Mouse (Mus musculus): Measurements from ENCODE around the gene Polh. TPM values are rescaled to one million over a fixed set of nuclear protein-coding genes. Genes with fewer than 3 reads are reported as not detected.

Gene Polh
- total RNA-seq (2017), result 19.1 and 27.4 TPM in 2 replicates

- peak; percentile 87 for ATAC-seq (replicated peaks; ENCODE audit: low read depth, poor library complexity, severe bottlenecking)
These were observed at the start of gene Polh, which contains the start of gene Xpo5 for GRCm38 (mm10) chr17:46202421-46203071. Gene Polh, minus strand, starts transcription at chr17:46202645. Gene Xpo5, plus strand, starts transcription at chr17:46202782.

- ATAC-seq (replicated peaks; ENCODE audit: low read depth, poor library complexity, severe bottlenecking), result no peak
These were observed 48.7 kb upstream of the Polh start for GRCm38 (mm10) chr17:46251174-46251573.

GRCm38 (mm10) chr17:46248189-46248522 lies 45.7 kb upstream of the Polh start:
- ATAC-seq (replicated peaks; ENCODE audit: low read depth, poor library complexity, severe bottlenecking), result no peak

GRCm38 (mm10) chr17:46247512-46248188 lies 45.2 kb upstream of the Polh start, which contains the start of the genes Polr1c and Yipf3:
Gene Polr1c, minus strand, starts transcription at chr17:46248054.
Gene Yipf3, plus strand, starts transcription at chr17:46248080.
- ATAC-seq (replicated peaks; ENCODE audit: low read depth, poor library complexity, severe bottlenecking), result peak; percentile 93

GRCm38 (mm10) chr17:46244579-46244978 lies 42.1 kb upstream of the Polh start:
- ATAC-seq (replicated peaks; ENCODE audit: low read depth, poor library complexity, severe bottlenecking), result no peak

- no peak for ATAC-seq (replicated peaks; ENCODE audit: low read depth, poor library complexity, severe bottlenecking)
These were observed 41.2 kb upstream of the Polh start for GRCm38 (mm10) chr17:46243624-46244023.

GRCm38 (mm10) chr17:46242993-46243392 lies 40.5 kb upstream of the Polh start:
- ATAC-seq (replicated peaks; ENCODE audit: low read depth, poor library complexity, severe bottlenecking), result no peak

GRCm38 (mm10) chr17:46242274-46242673 lies 39.8 kb upstream of the Polh start:
- no peak for ATAC-seq (replicated peaks; ENCODE audit: low read depth, poor library complexity, severe bottlenecking)

GRCm38 (mm10) chr17:46241471-46241870 lies 39.0 kb upstream of the Polh start:
- ATAC-seq (replicated peaks; ENCODE audit: low read depth, poor library complexity, severe bottlenecking), result no peak

GRCm38 (mm10) chr17:46239516-46240114 lies 37.2 kb upstream of the Polh start:
- no peak for ATAC-seq (replicated peaks; ENCODE audit: low read depth, poor library complexity, severe bottlenecking)

- 0 out of 2 replicates have a peak, but pooled peaks have one; percentile 15 for ATAC-seq (replicated peaks; ENCODE audit: low read depth, poor library complexity, severe bottlenecking)
These were observed 35.0 kb upstream of the Polh start for GRCm38 (mm10) chr17:46237480-46237879.

- ATAC-seq (replicated peaks; ENCODE audit: low read depth, poor library complexity, severe bottlenecking), result no peak
These were observed 34.6 kb upstream of the Polh start for GRCm38 (mm10) chr17:46237079-46237478.

- no peak for ATAC-seq (replicated peaks; ENCODE audit: low read depth, poor library complexity, severe bottlenecking)
These were observed 33.6 kb upstream of the Polh start for GRCm38 (mm10) chr17:46236067-46236466.

GRCm38 (mm10) chr17:46227576-46227975 lies 25.1 kb upstream of the Polh start:
- ATAC-seq (replicated peaks; ENCODE audit: low read depth, poor library complexity, severe bottlenecking), result no peak

- ATAC-seq (replicated peaks; ENCODE audit: low read depth, poor library complexity, severe bottlenecking), result no peak
These were observed 19.2 kb upstream of the Polh start for GRCm38 (mm10) chr17:46221601-46222000.

GRCm38 (mm10) chr17:46210550-46210949 lies 8.1 kb upstream of the Polh start:
- no peak for ATAC-seq (replicated peaks; ENCODE audit: low read depth, poor library complexity, severe bottlenecking)

GRCm38 (mm10) chr17:46206676-46207075 lies 4.2 kb upstream of the Polh start:
- ATAC-seq (replicated peaks; ENCODE audit: low read depth, poor library complexity, severe bottlenecking), result no peak

- ATAC-seq (replicated peaks; ENCODE audit: low read depth, poor library complexity, severe bottlenecking), result no peak; the same call in 1 of the 2 replicates
These were observed 633 bp upstream of the Polh start for GRCm38 (mm10) chr17:46203078-46203477.

- no peak for ATAC-seq (replicated peaks; ENCODE audit: low read depth, poor library complexity, severe bottlenecking)
These were observed 1.3 kb downstream of the Polh start for GRCm38 (mm10) chr17:46201151-46201550.

GRCm38 (mm10) chr17:46188829-46189228 lies 13.6 kb downstream of the Polh start:
- no peak for ATAC-seq (replicated peaks; ENCODE audit: low read depth, poor library complexity, severe bottlenecking)

GRCm38 (mm10) chr17:46182273-46182672 lies 20.2 kb downstream of the Polh start:
- ATAC-seq (replicated peaks; ENCODE audit: low read depth, poor library complexity, severe bottlenecking), result no peak

All from common myeloid progenitor, adult 5-6 weeks (primary cell).